Comparison of ENCODE assay signal across 18 mouse cellular contexts in genomic region chr2:150665006-150665405, GRCm38 (mm10). TPM values are rescaled to one million over a fixed set of nuclear protein-coding genes. Genes with fewer than 3 reads are reported as not detected.
A peak's percentile ranks its signal among the peaks of the same experiment; 100 is the strongest.
DNase-seq lines count a peak whose midpoint lies in the region; ATAC-seq and TF ChIP-seq lines count a peak whose summit lies in the region.
"Had no signal": no experiment of that assay in that cellular context is flagged by ENCODE, and none has a peak within 500 bp of the region (broad histone marks: within the 10 kb centered on the region; RNA-seq: fewer than 3 reads in every experiment).

No protein-coding gene starts in this region.

- TF ChIP-seq CTCF in lung, embryonic 14.5 days (IDR thresholded peaks at IDR 0.05; ENCODE audit: low read depth), result no peak

- H3K4me1 ChIP-seq in lung, embryonic 14.5 days (ENCODE audit: insufficient read depth), result peaks cover 6% of the 10 kb centered on the region; the same call in 1 of the 2 replicates
- H3K4me1 ChIP-seq in liver, embryonic 12.5 days, result peaks cover 75% of the 10 kb centered on the region
- H3K4me1 ChIP-seq in neural tube, embryonic 15.5 days, result peaks cover 19% of the 10 kb centered on the region

- H3K9me3 ChIP-seq in lung, embryonic 14.5 days (ENCODE audit: low read depth, low read length), result no peaks in the 10 kb centered on the region
- no peaks in the 10 kb centered on the region for H3K9me3 ChIP-seq in liver, embryonic 12.5 days (replicated peaks)
- no peaks in the 10 kb centered on the region for H3K9me3 ChIP-seq in neural tube, embryonic 15.5 days (replicated peaks)
- H3K9me3 ChIP-seq: embryonic facial prominence, embryonic 15.5 days; limb, embryonic 15.5 days had no signal

- no peaks in the 10 kb centered on the region for H3K36me3 ChIP-seq in lung, embryonic 14.5 days (ENCODE audit: insufficient read depth)
- peaks cover 25% of the 10 kb centered on the region for H3K36me3 ChIP-seq in liver, embryonic 12.5 days
- no peaks in the 10 kb centered on the region for H3K36me3 ChIP-seq in neural tube, embryonic 15.5 days
- H3K36me3 ChIP-seq: embryonic facial prominence, embryonic 15.5 days; limb, embryonic 15.5 days had no signal

- no peak overlapping the region for H3K4me3 ChIP-seq in lung, embryonic 14.5 days (ENCODE audit: low read depth, low read length)
- H3K4me3 ChIP-seq in liver, embryonic 12.5 days, result peak overlapping the region; percentile 82
- H3K4me3 ChIP-seq in neural tube, embryonic 15.5 days (replicated peaks), result no peak overlapping the region
- H3K4me3 ChIP-seq: embryonic facial prominence, embryonic 15.5 days; limb, embryonic 15.5 days had no signal

- H3K4me2 ChIP-seq in lung, embryonic 14.5 days, result peak overlapping the region; percentile 16; the same call in 1 of the 2 replicates
- H3K4me2 ChIP-seq in liver, embryonic 12.5 days, result peak overlapping the region; percentile 95
- peak overlapping the region; percentile 19; the same call in 1 of the 2 replicates for H3K4me2 ChIP-seq in neural tube, embryonic 15.5 days
- H3K4me2 ChIP-seq: embryonic facial prominence, embryonic 15.5 days; limb, embryonic 15.5 days had no signal

- H3K27ac ChIP-seq in lung, embryonic 14.5 days (ENCODE audit: low read depth), result no peak overlapping the region
- peak overlapping the region; percentile 94 for H3K27ac ChIP-seq in liver, embryonic 12.5 days
- H3K27ac ChIP-seq in neural tube, embryonic 15.5 days (replicated peaks), result no peak overlapping the region
- H3K27ac ChIP-seq: embryonic facial prominence, embryonic 15.5 days; limb, embryonic 15.5 days had no signal

- no peak overlapping the region for H3K9ac ChIP-seq in lung, embryonic 14.5 days
- H3K9ac ChIP-seq in liver, embryonic 12.5 days, result peak overlapping the region; percentile 60
- H3K9ac ChIP-seq in neural tube, embryonic 15.5 days (replicated peaks), result no peak overlapping the region
- H3K9ac ChIP-seq: embryonic facial prominence, embryonic 15.5 days; limb, embryonic 15.5 days had no signal

- peaks cover 7% of the 10 kb centered on the region; the same call in 1 of the 2 replicates for H3K27me3 ChIP-seq in lung, embryonic 14.5 days (ENCODE audit: insufficient read depth, low read length)
- no peaks in the 10 kb centered on the region for H3K27me3 ChIP-seq in liver, embryonic 12.5 days (replicated peaks)
- H3K27me3 ChIP-seq in neural tube, embryonic 15.5 days (replicated peaks), result peaks cover 15% of the 10 kb centered on the region
- H3K27me3 ChIP-seq: embryonic facial prominence, embryonic 15.5 days had no signal

- DNase-seq in heart, adult 11 months, result peak; percentile 55
- DNase-seq in heart, adult 8-10 months (ENCODE audit: low spot score), result no peak
- DNase-seq in lung, embryonic 14.5 days, result no peak
- no peak for DNase-seq in lung, postnatal 10 days
- DNase-seq in thymus, adult 18-20 months, result no peak
- no peak for DNase-seq in testis, postnatal 10 days (ENCODE audit: low spot score)
- DNase-seq: adrenal gland, postnatal 10 days; cerebellum, postnatal 10 days; gastrocnemius, postnatal 14 days had no signal

- WGBS in lung, embryonic 14.5 days, result 60% methylated on average over 2 of the region's 2 CpGs
- WGBS in liver, embryonic 12.5 days (ENCODE audit: insufficient replicate concordance), result 11% methylated on average over 2 of the region's 2 CpGs
- WGBS in neural tube, embryonic 15.5 days, result 26% methylated on average over 2 of the region's 2 CpGs

- ATAC-seq in lung, embryonic 14.5 days (ENCODE audit: insufficient read depth), result no peak
- no peak for ATAC-seq in liver, embryonic 12.5 days
- no peak for ATAC-seq in neural tube, embryonic 15.5 days (ENCODE audit: low FRiP score)
- ATAC-seq: Patski had no signal

RNA-seq across cellular contexts. Expression of gene Acss1, which starts 3.3 kb away (rescaled TPM):
- 100 to 1,000 TPM; 259 to 343 (median 275) TPM for total RNA-seq in heart, adult 8-10 months (2022)
- polyA plus RNA-seq in lung, embryonic 14.5 days (2014; fragmentation: Nextera tagmentation; extraction: Ambion mirVana), result 5.3 and 5.9 TPM in 2 replicates
- 47.4 and 53.8 TPM in 2 replicates for polyA plus RNA-seq in liver, embryonic 12.5 days (2016; fragmentation: Nextera tagmentation; extraction: Ambion mirVana)
- polyA plus RNA-seq in neural tube, embryonic 15.5 days (2015; fragmentation: Nextera tagmentation; extraction: Ambion mirVana), result 12.3 and 13.7 TPM in 2 replicates
- polyA plus RNA-seq: C2C12 had no signal

RNA-seq across cellular contexts. Expression of gene Vsx1, which starts 24.2 kb away (rescaled TPM):
- total RNA-seq in heart, adult 8-10 months (2022), result under 1 TPM; 0.09 to 0.13 (median 0.12) TPM
- polyA plus RNA-seq in lung, embryonic 14.5 days (2014; fragmentation: Nextera tagmentation; extraction: Ambion mirVana), result not detected in 2 replicates
- not detected in 2 replicates for polyA plus RNA-seq in liver, embryonic 12.5 days (2016; fragmentation: Nextera tagmentation; extraction: Ambion mirVana)
- polyA plus RNA-seq in neural tube, embryonic 15.5 days (2015; fragmentation: Nextera tagmentation; extraction: Ambion mirVana), result 0.04 and 0.05 TPM in 2 replicates
- total RNA-seq: adrenal gland, postnatal 10 days; gastrocnemius, postnatal 14 days; megakaryocyte, adult 5-6 weeks had no signal
- polyA plus RNA-seq: C2C12; intestine, embryonic 16.5 days; limb, embryonic 15.5 days; Patski; spleen, adult 2 months had no signal

RNA-seq across cellular contexts. Expression of gene Apmap, which starts 56.6 kb away (rescaled TPM):
- 10 to 100 TPM; 46.6 to 68.1 (median 52.7) TPM for total RNA-seq in heart, adult 8-10 months (2022)
- 48.2 and 51.0 TPM in 2 replicates for polyA plus RNA-seq in lung, embryonic 14.5 days (2014; fragmentation: Nextera tagmentation; extraction: Ambion mirVana)
- polyA plus RNA-seq in liver, embryonic 12.5 days (2016; fragmentation: Nextera tagmentation; extraction: Ambion mirVana), result 28.2 and 28.6 TPM in 2 replicates
- 45.4 and 46.1 TPM in 2 replicates for polyA plus RNA-seq in neural tube, embryonic 15.5 days (2015; fragmentation: Nextera tagmentation; extraction: Ambion mirVana)

Comparison
In these comparisons a context has a peak if more than half of its experiments do, and no peak if none do; other contexts are left out.
1. H3K4me2 ChIP-seq: peak in every context shown above with its lines; median percentile 95 in liver, embryonic 12.5 days; 19 in neural tube, embryonic 15.5 days; 16 in lung, embryonic 14.5 days.